Mouse (Mus musculus) heart, postnatal 36 days (tissue): ENCODE results near the gene Lgals2. TPM values are rescaled to one million over a fixed set of nuclear protein-coding genes. Genes with fewer than 3 reads are reported as not detected.
A peak's percentile ranks its signal among the peaks of the same experiment; 100 is the strongest.

Experiments
- DNase-seq, 2 experiments: peaks; one replicate each; pipeline ENCODE4 v3.0.0; 2021 to 2022
- intact Hi-C: fragments of 180-260 bp; cut with DNase I; formaldehyde crosslinking; loops from one replicate; pipeline ENCODE4 v1.15.1; 2025
- total RNA-seq, 2 experiments: library from RNA; stranded (reverse); gene quantifications; 2 replicates each; pipeline ENCODE4 v1.2.3; 2021

Gene Lgals2
- total RNA-seq, 2 experiments from 2014 or later, result 0.56 TPM; not detected in 1

- peak in 1 of 2 experiments; percentile 9 for DNase-seq
- intact Hi-C loops, result no loop called here
Measured at GRCm38 (mm10) chr15:78846352-78846751, 9.0 kb downstream of the Lgals2 start.

GRCm38 (mm10) chr15:78845867-78846266, 9.5 kb downstream of the Lgals2 start:
- intact Hi-C loops, result no loop called here
- DNase-seq, result no peak

GRCm38 (mm10) chr15:78845321-78845720, 10.0 kb downstream of the Lgals2 start:
- peak in 1 of 2 experiments; percentile 48 for DNase-seq
- intact Hi-C loops, result no loop called here

- intact Hi-C loops, result no loop called here
- DNase-seq, result peak; percentile 68 to 70
Measured at GRCm38 (mm10) chr15:78844791-78845190, 10.5 kb downstream of the Lgals2 start.

- DNase-seq, result peak in 1 of 2 experiments; percentile 53
- intact Hi-C loops, result loop anchor here (1.0 kb wide), 1 partner anchor 12 kb away; no protein-coding TSS in a partner anchor
Measured at GRCm38 (mm10) chr15:78843581-78844469, 11.5 kb downstream of the Lgals2 start.

- intact Hi-C loops, result loop anchor here (1.0 kb wide), 1 partner anchor 10 kb away; no protein-coding TSS in a partner anchor
- peak; percentile 77 to 85 for DNase-seq
Measured at GRCm38 (mm10) chr15:78842371-78843163, 12.8 kb downstream of the Lgals2 start, which contains the start of gene Cdc42ep1. Cdc42ep1 (plus strand) TSS chr15:78842624.

- DNase-seq, result no peak
- intact Hi-C loops, result no loop called here
Measured at GRCm38 (mm10) chr15:78841161-78841790, 14.1 kb downstream of the Lgals2 start.

GRCm38 (mm10) chr15:78840751-78841150, 14.6 kb downstream of the Lgals2 start:
- intact Hi-C loops, result no loop called here
- no peak for DNase-seq

GRCm38 (mm10) chr15:78840241-78840640, 15.1 kb downstream of the Lgals2 start:
- intact Hi-C loops, result no loop called here
- peak in 1 of 2 experiments; percentile 47 for DNase-seq

GRCm38 (mm10) chr15:78839744-78840143, 15.6 kb downstream of the Lgals2 start:
- DNase-seq, result no peak
- intact Hi-C loops, result no loop called here

GRCm38 (mm10) chr15:78836086-78836621, 19.2 kb downstream of the Lgals2 start:
- intact Hi-C loops, result no loop called here
- peak; percentile 75 to 77 for DNase-seq

GRCm38 (mm10) chr15:78835200-78836085, 19.9 kb downstream of the Lgals2 start:
- intact Hi-C loops, result no loop called here
- peak; percentile 57 to 71 for DNase-seq

- peak in 1 of 2 experiments; percentile 43 for DNase-seq
- intact Hi-C loops, result no loop called here
Measured at GRCm38 (mm10) chr15:78834233-78835005, 20.9 kb downstream of the Lgals2 start.

- DNase-seq, result no peak
- intact Hi-C loops, result loop anchor here (2.0 kb wide), 1 partner anchor 47 kb away; no protein-coding TSS in a partner anchor
Measured at GRCm38 (mm10) chr15:78833582-78833981, 21.7 kb downstream of the Lgals2 start.

GRCm38 (mm10) chr15:78832701-78833123, 22.6 kb downstream of the Lgals2 start:
- DNase-seq, result peak; percentile 79 to 86
- intact Hi-C loops, result loop anchor here (1.0 to 2.0 kb wide), 2 partner anchors 11 to 46 kb away; no protein-coding TSS in a partner anchor

- intact Hi-C loops, result loop anchor here (1.0 to 2.0 kb wide), 2 partner anchors 11 to 45 kb away; no protein-coding TSS in a partner anchor
Measured at GRCm38 (mm10) chr15:78831720-78832657, 23.3 kb downstream of the Lgals2 start.

More at GRCm38 (mm10) chr15:78831720-78832657, 23.3 kb downstream of the Lgals2 start:
- peak; percentile 44 to 68 for DNase-seq
